Mouse (Mus musculus) heart, embryonic 15.5 days (tissue): Measurements from ENCODE around the gene Sys1. TPM values are rescaled to one million over a fixed set of nuclear protein-coding genes. Genes with fewer than 3 reads are reported as not detected.
A peak's percentile ranks its signal among the peaks of the same experiment; 100 is the strongest.

Experiments
- ATAC-seq: fragments of 200-750 bp; cut with Nextera tagmentation; replicated peaks from 2 replicates; pipeline ENCODE4 v1.8.0; 2017; ENCODE audit warnings: low read depth, moderate TSS enrichment; ENCODE audit not compliant: insufficient number of reproducible peaks, insufficient read depth, low FRiP score
- H3K27ac ChIP-seq: fragments of 300-500 bp; sonication (generic); 2 replicates; pipeline ENCODE4 v1.5.1; 2015; ENCODE audit warnings: mild to moderate bottlenecking, inconsistent platforms
- H3K27me3 ChIP-seq: fragments of 300-500 bp; sonication (generic); 2 replicates; pipeline ENCODE4 v1.6.1; 2015; ENCODE audit warnings: inconsistent platforms
- H3K36me3 ChIP-seq: fragments of 300-500 bp; sonication (generic); 2 replicates; pipeline ENCODE4 v1.6.1; 2015; ENCODE audit warnings: mild to moderate bottlenecking, inconsistent platforms
- H3K4me1 ChIP-seq: fragments of 300-500 bp; sonication (generic); replicated peaks from 2 replicates; pipeline ENCODE4 v1.6.1; 2015; ENCODE audit warnings: inconsistent platforms
- H3K4me2 ChIP-seq: fragments of 300-500 bp; sonication (generic); 2 replicates; pipeline ENCODE4 v1.6.1; 2015; ENCODE audit warnings: inconsistent platforms, mild to moderate bottlenecking, moderate library complexity
- H3K4me3 ChIP-seq: fragments of 300-500 bp; sonication (generic); 2 replicates; pipeline ENCODE4 v1.5.1; 2015; ENCODE audit warnings: mild to moderate bottlenecking, inconsistent platforms
- H3K9ac ChIP-seq: fragments of 300-500 bp; sonication (generic); 2 replicates; pipeline ENCODE4 v1.6.1; 2015; ENCODE audit warnings: mild to moderate bottlenecking, inconsistent platforms
- H3K9me3 ChIP-seq: fragments of 300-500 bp; sonication (generic); replicated peaks from 2 replicates; pipeline ENCODE4 v1.6.1; 2016; ENCODE audit warnings: inconsistent platforms
- WGBS: fragments of 180-500 bp; shearing (Covaris S2); methylation state at CpG from one replicate; pipeline ENCODE4 v1.1.7; 2015; ENCODE audit warnings: mixed read lengths; 5-methylcytosine and 5-hydroxymethylcytosine counted together
- polyA plus RNA-seq: library from polyadenylated mRNA; unstranded; fragments of >200 nt; fragmentation: Nextera tagmentation; extraction: Ambion mirVana; gene quantifications from 2 replicates; pipeline ENCODE4 v1.2.1, GENCODE M21; 2015

Sys1 gene
- polyA plus RNA-seq, 1 experiment from 2014 or later: 32.0 TPM

- Histone ChIP-seq H3K4me2 (no peak overlapping the region), H3K36me3 (peaks cover 54% of the 10 kb centered on the region), H3K9ac (no peak overlapping the region), H3K4me1 (peaks cover 6% of the 10 kb centered on the region; the same call in 1 of the 2 replicates), H3K4me3 (no peak overlapping the region), H3K27ac (no peak overlapping the region), H3K9me3 (peaks cover 3% of the 10 kb centered on the region; the same call in 1 of the 2 replicates), H3K27me3 (no peaks in the 10 kb centered on the region)
- ATAC-seq: no peak
- 95% methylated on average over 4 of the region's 4 CpGs for WGBS
Measured at GRCm38 (mm10) chr2:164505619-164506347, 49.0 kb downstream of the Sys1 start.

DNA sequence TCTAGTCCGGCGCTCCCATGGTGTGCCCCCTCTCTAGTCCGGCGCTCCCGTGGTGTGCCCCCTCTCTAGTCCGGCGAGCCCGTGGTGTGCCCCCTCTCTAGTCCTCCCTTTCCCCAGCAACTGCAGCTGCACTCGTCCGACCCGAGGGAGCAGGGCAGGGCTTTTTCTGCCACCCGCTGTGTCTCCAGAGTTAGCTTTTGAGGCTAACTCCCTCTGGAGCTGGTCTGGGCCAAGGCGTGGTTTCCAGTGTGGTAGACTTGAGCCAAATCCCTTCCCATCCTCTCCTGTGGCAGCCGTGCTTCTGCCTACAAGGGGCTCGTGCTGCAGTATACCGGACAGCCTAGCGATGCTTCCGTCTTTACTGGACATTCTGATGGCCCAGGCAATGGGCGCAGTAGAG, 51.0 kb downstream of the Sys1 start:
- Histone ChIP-seq H3K9me3 (peaks cover 3% of the 10 kb centered on the region; the same call in 1 of the 2 replicates), H3K27ac (no peak overlapping the region), H3K27me3 (no peaks in the 10 kb centered on the region), H3K4me2 (no peak overlapping the region), H3K4me1 (peaks cover 6% of the 10 kb centered on the region; the same call in 1 of the 2 replicates), H3K4me3 (no peak overlapping the region), H3K9ac (no peak overlapping the region), H3K36me3 (peaks cover 37% of the 10 kb centered on the region)
- ATAC-seq: no peak
- WGBS: 84% methylated on average over 19 of the region's 19 CpGs

DNA sequence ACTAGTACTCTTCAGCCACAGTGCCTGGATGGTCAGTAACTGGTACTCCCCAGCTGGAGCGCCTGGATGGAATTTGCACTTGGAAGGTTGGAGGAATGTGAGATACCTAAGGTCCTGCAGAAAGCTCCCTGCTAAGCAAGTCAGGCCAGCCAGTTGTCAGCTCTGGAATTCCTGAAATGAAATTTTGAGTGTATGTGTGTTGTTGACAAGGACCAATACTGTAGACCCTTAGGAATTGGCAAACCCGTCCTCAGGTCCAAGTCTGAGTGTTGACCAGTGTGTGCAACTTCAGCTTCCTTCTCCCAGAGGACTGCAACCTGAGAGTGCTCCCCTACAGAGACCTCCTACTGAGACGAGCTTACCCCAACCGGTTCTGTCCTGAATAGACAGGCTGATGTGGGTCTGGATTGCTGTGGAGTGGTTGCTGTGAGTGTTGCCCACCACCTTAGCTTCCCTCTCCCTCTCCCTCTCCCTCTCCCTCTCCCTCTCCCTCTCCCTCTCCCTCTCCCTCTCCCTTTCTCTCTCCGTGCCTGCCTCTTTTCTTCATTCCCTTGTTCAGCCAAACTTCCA, 53.9 kb downstream of the Sys1 start:
- peaks cover 6% of the 10 kb centered on the region; the same call in 1 of the 2 replicates for H3K4me1 ChIP-seq
- 21% methylated on average over 4 of the region's 5 CpGs for WGBS
- ATAC-seq: no peak
- H3K4me2 ChIP-seq: no peak overlapping the region
- H3K27ac ChIP-seq: peak overlapping the region; percentile 42; the same call in 1 of the 2 replicates
- H3K4me3 ChIP-seq: no peak overlapping the region
- no peaks in the 10 kb centered on the region for H3K9me3 ChIP-seq
- H3K9ac ChIP-seq: no peak overlapping the region
- H3K36me3 ChIP-seq: peaks cover 9% of the 10 kb centered on the region; the same call in 1 of the 2 replicates
- no peaks in the 10 kb centered on the region for H3K27me3 ChIP-seq

GRCm38 (mm10) chr2:164512121-164512909, 55.6 kb downstream of the Sys1 start:
- H3K4me3 ChIP-seq: no peak overlapping the region
- no peak overlapping the region for H3K9ac ChIP-seq
- H3K9me3 ChIP-seq: no peaks in the 10 kb centered on the region
- H3K36me3 ChIP-seq: peaks cover under 1% of the 10 kb centered on the region; the same call in 1 of the 2 replicates
- peak overlapping the region; percentile 40; the same call in 1 of the 2 replicates for H3K27ac ChIP-seq
- ATAC-seq: no peak
- H3K27me3 ChIP-seq: no peaks in the 10 kb centered on the region
- no peak overlapping the region for H3K4me2 ChIP-seq
- WGBS: 53% methylated on average over 11 of the region's 14 CpGs
- H3K4me1 ChIP-seq: peaks cover 6% of the 10 kb centered on the region; the same call in 1 of the 2 replicates

GRCm38 (mm10) chr2:164513389-164513788, 56.6 kb downstream of the Sys1 start:
- no peak overlapping the region for H3K9ac ChIP-seq
- H3K36me3 ChIP-seq: no peaks in the 10 kb centered on the region
- no peak overlapping the region for H3K4me2 ChIP-seq
- peaks cover 8% of the 10 kb centered on the region; the same call in 1 of the 2 replicates for H3K4me1 ChIP-seq
- H3K4me3 ChIP-seq: no peak overlapping the region
- WGBS: 54% methylated on average over 8 of the region's 8 CpGs
- ATAC-seq: peak; percentile 47
- no peaks in the 10 kb centered on the region for H3K9me3 ChIP-seq
- no peaks in the 10 kb centered on the region for H3K27me3 ChIP-seq
- H3K27ac ChIP-seq: peak overlapping the region; percentile 32

GRCm38 (mm10) chr2:164514916-164515315, 58.2 kb downstream of the Sys1 start:
- no peaks in the 10 kb centered on the region for H3K27me3 ChIP-seq
- no peak overlapping the region for H3K9ac ChIP-seq
- ATAC-seq: no peak
- peaks cover 14% of the 10 kb centered on the region for H3K4me1 ChIP-seq
- no peak overlapping the region for H3K4me2 ChIP-seq
- H3K36me3 ChIP-seq: no peaks in the 10 kb centered on the region
- no peak overlapping the region for H3K27ac ChIP-seq
- no peak overlapping the region for H3K4me3 ChIP-seq
- WGBS: 71% methylated on average over 3 of the region's 3 CpGs
- no peaks in the 10 kb centered on the region for H3K9me3 ChIP-seq

GRCm38 (mm10) chr2:164515897-164516296, 59.1 kb downstream of the Sys1 start:
- Histone ChIP-seq H3K27me3 (no peaks in the 10 kb centered on the region), H3K4me3 (no peak overlapping the region), H3K36me3 (no peaks in the 10 kb centered on the region), H3K4me1 (peaks cover 9% of the 10 kb centered on the region), H3K9me3 (no peaks in the 10 kb centered on the region), H3K27ac (no peak overlapping the region), H3K9ac (no peak overlapping the region), H3K4me2 (no peak overlapping the region)
- ATAC-seq: no peak
- 66% methylated on average over 9 of the region's 9 CpGs for WGBS

DNA sequence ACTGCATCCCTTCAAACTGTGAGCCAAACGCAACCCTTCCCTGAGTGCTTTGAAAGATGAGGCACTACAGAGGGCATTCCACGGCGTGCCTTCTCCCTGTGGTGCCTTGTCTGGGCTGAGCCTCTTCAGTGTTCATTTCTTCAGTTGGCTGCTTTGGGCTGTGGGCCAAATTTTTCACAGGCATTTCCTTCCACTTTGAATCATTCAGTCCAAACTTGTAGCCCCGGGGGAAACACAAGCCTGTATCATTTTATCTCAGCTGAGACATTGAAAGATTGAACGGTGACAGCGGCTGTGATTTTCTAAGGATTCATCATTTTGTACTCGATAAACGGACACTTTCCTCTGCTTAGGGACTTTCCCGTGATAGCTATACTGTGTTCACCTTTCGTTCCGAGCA, 59.8 kb downstream of the Sys1 start:
- H3K9ac ChIP-seq: no peak overlapping the region
- 78% methylated on average over 11 of the region's 11 CpGs for WGBS
- no peaks in the 10 kb centered on the region for H3K27me3 ChIP-seq
- H3K36me3 ChIP-seq: no peaks in the 10 kb centered on the region
- H3K27ac ChIP-seq: no peak overlapping the region
- H3K4me1 ChIP-seq: peaks cover 9% of the 10 kb centered on the region
- no peak for ATAC-seq
- H3K4me3 ChIP-seq: no peak overlapping the region
- no peaks in the 10 kb centered on the region for H3K9me3 ChIP-seq
- H3K4me2 ChIP-seq: no peak overlapping the region

GRCm38 (mm10) chr2:164517485-164518221, 60.9 kb downstream of the Sys1 start:
- H3K27me3 ChIP-seq: peaks cover 9% of the 10 kb centered on the region
- H3K4me2 ChIP-seq: no peak overlapping the region
- WGBS: 29% methylated on average over 10 of the region's 10 CpGs
- no peaks in the 10 kb centered on the region for H3K9me3 ChIP-seq
- peaks cover 9% of the 10 kb centered on the region for H3K4me1 ChIP-seq
- no peak overlapping the region for H3K9ac ChIP-seq
- no peaks in the 10 kb centered on the region for H3K36me3 ChIP-seq
- no peak overlapping the region for H3K4me3 ChIP-seq
- no peak for ATAC-seq
- H3K27ac ChIP-seq: peak overlapping the region; percentile 40; the same call in 1 of the 2 replicates

DNA sequence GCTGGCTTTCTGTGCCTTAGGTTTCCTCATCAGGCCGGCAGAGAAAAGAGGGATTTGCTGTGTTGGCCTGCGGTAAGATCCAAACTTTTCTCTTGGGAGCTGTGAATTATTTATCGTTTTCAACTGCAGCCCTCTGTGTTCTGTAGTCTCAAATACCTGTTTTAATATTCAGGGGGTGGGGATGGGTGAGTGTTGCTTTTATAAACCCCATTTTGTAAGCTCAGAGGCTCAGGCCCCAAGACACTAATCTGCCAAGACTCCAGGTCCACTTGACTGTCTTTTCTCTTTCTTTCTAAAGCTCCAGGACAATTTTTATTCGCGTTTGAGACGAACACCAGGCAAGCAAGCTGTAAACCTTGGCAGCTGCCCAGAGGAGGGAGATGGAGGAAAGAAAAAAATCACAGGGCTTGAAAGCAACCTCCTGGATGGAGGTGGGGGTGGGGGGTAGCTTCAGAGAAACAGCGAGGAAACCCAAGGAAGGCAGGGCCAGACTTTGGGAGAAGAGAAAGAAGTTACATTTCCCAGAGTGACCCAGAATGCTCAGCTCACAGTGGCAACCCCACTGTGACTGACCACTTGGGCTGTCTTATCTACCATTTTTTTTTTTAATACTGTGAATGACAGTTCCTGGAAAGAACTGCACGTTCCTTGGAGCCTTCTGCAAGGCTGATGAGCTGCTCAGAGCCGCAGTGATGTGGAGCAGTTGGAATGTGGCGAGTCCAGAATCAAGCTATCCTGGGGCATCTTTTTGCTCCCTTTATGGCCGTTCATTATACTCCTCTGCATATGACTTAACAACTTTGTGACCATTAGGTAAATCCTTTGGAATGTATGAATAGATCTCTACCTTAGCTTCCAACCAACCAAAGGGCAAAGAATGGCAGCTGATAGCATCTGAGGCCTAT, 61.8 kb downstream of the Sys1 start:
- H3K36me3 ChIP-seq: no peaks in the 10 kb centered on the region
- H3K9ac ChIP-seq: no peak overlapping the region
- no peak for ATAC-seq
- peak overlapping the region; percentile 50 for H3K27ac ChIP-seq
- no peaks in the 10 kb centered on the region for H3K9me3 ChIP-seq
- H3K27me3 ChIP-seq: peaks cover 17% of the 10 kb centered on the region
- H3K4me3 ChIP-seq: no peak overlapping the region
- 34% methylated on average over 11 of the region's 11 CpGs for WGBS
- no peak overlapping the region for H3K4me2 ChIP-seq
- H3K4me1 ChIP-seq: peaks cover 9% of the 10 kb centered on the region
